8 mouse cellular contexts compared by ENCODE assay signal in genomic region chr1:23762782-23763630, GRCm38 (mm10). TPM values are rescaled to one million over a fixed set of nuclear protein-coding genes. Genes with fewer than 3 reads are reported as not detected.
DNase-seq lines count a peak whose midpoint lies in the region; ATAC-seq lines count a peak whose summit lies in the region.

No protein-coding gene starts in this region.

- H3K4me2 ChIP-seq in intestine, embryonic 14.5 days (ENCODE audit: low read length) = peak overlapping the region; percentile 97

- peak overlapping the region; percentile 51 for H3K4me3 ChIP-seq in intestine, embryonic 14.5 days (ENCODE audit: low read depth, low read length)

- H3K27me3 ChIP-seq in intestine, embryonic 14.5 days (replicated peaks; ENCODE audit: control insufficient read depth, insufficient read depth, low read length) = peaks cover 50% of the 10 kb centered on the region

- peak; percentile 89 for DNase-seq in adrenal gland, adult 2 months
- DNase-seq in embryo, embryonic 11 days = peak; percentile 95
- peak; percentile 58 for DNase-seq in gastrocnemius, postnatal 25 days
- DNase-seq in intestine, embryonic 14.5 days (ENCODE audit: low spot score) = peak; percentile 98
- peak; percentile 93 for DNase-seq in left cerebral cortex, postnatal 10 days (ENCODE audit: extremely low spot score in 1 of 2, low spot score in 2 of 2)
- DNase-seq in right cerebral cortex, postnatal 36 days (ENCODE audit: low spot score in 2 of 2) = peak; percentile 89 to 92
- DNase-seq in urinary bladder, postnatal 4 days (ENCODE audit: low spot score in 2 of 2) = peak; percentile 72 to 89

- intact Hi-C loops in left cerebral cortex, postnatal 10 days (cut with DNase I) = loop anchor here (5.0 to 10.0 kb wide), 4 partner anchors 34 to 484 kb away; no protein-coding TSS in a partner anchor

- no peak overlapping the region for H3K9ac ChIP-seq in intestine, embryonic 14.5 days (ENCODE audit: low read length)

- H3K9me3 ChIP-seq in intestine, embryonic 14.5 days (ENCODE audit: control insufficient read depth, low read length) = no peaks in the 10 kb centered on the region

- H3K4me1 ChIP-seq in intestine, embryonic 14.5 days (replicated peaks; ENCODE audit: control insufficient read depth, insufficient read depth, low read length) = no peaks in the 10 kb centered on the region

- no peaks in the 10 kb centered on the region for H3K36me3 ChIP-seq in intestine, embryonic 14.5 days (ENCODE audit: control insufficient read depth, insufficient read depth, low read length)

- peak; percentile 89 for ATAC-seq in intestine, embryonic 14.5 days (replicated peaks; ENCODE audit: low FRiP score, low TSS enrichment, low read depth)
- peak; percentile 96 for ATAC-seq in megakaryocyte-erythroid progenitor cell, adult 5-6 weeks (replicated peaks; ENCODE audit: low FRiP score, low TSS enrichment, poor library complexity, severe bottlenecking)

- WGBS in intestine, embryonic 14.5 days = 1% methylated on average over 63 of the region's 65 CpGs

- no peak overlapping the region for H3K27ac ChIP-seq in intestine, embryonic 14.5 days (ENCODE audit: low read depth)

RNA-seq across cellular contexts. Expression of gene B3gat2, which starts 1.5 kb away (rescaled TPM):
- total RNA-seq in adrenal gland, adult 2 months (2021) = not detected
- not detected in 2 replicates for polyA plus RNA-seq in adrenal gland, adult 2 months (2012; rRNA removed)
- not detected for total RNA-seq in gastrocnemius, postnatal 25 days (2021)
- polyA plus RNA-seq in intestine, embryonic 14.5 days (2014; fragmentation: Nextera tagmentation; extraction: Ambion mirVana) = 0.43 and 0.83 TPM in 2 replicates
- 10 to 100 TPM; 14.7 to 17.1 TPM for total RNA-seq in left cerebral cortex, postnatal 10 days (2021)
- not detected in 2 replicates for total RNA-seq in megakaryocyte-erythroid progenitor cell, adult 5-6 weeks (2014; fragmentation: Nextera tagmentation)
- total RNA-seq in megakaryocyte-erythroid progenitor cell, adult 5-6 weeks (2017) = 0.04 and 0.23 TPM in 2 replicates

Comparison
In these comparisons a context has a peak if more than half of its experiments do, and no peak if none do; other contexts are left out.
1. RNA of gene B3gat2, which starts 1.5 kb away (total RNA-seq): 14.7 to 17.1 TPM in left cerebral cortex, postnatal 10 days; 0.04 to 0.23 TPM in megakaryocyte-erythroid progenitor cell, adult 5-6 weeks, not detected in adrenal gland, adult 2 months and not detected in gastrocnemius, postnatal 25 days; every median in the first group is over 10 times any median in the second.
2. Peak in every context shown above with its lines, with median percentiles within 50 percentile points of each other: DNase-seq.